Mouse (Mus musculus): ENCODE measurements around the gene Vmn2r50. TPM values are rescaled to one million over a fixed set of nuclear protein-coding genes. Genes with fewer than 3 reads are reported as not detected.
"Not testable (repeated sequence)": the region's sequence is repeated elsewhere in the genome, so short reads cannot be mapped to it uniquely, and the experiment has no call there.

The Vmn2r50 gene
- polyA plus RNA-seq (2015; fragmentation: Nextera tagmentation; extraction: Ambion mirVana), result not detected in 2 replicates

DNA sequence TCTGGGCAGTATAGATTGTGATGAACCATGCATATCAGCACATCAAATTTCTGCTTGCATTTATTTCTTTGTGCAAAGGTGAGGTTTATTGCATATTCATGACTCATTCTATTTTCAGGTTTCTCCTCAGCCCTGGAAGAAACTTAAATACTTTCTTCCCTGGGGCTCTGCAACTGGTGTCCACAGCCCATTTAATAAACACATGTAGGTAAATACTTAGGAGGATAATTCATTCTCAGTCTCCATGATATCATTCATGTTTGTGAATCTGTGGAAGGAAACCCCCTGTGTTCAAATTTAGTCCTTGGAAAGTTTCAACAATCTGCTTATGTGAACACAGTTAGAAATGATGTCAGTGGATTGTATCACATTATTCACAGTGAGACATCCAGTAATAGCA, at the start of gene Vmn2r50:
Gene Vmn2r50 (minus strand): TSS at position 101 of the 400 bp plus-strand sequence.
- not testable (repeated sequence) for H3K27me3 ChIP-seq; H3K4me3 ChIP-seq; H3K36me3 ChIP-seq; H3K9ac ChIP-seq; ATAC-seq (ENCODE audit: low FRiP score, low read depth); H3K4me1 ChIP-seq (replicated peaks); H3K27ac ChIP-seq (replicated peaks); H3K4me2 ChIP-seq; H3K9me3 ChIP-seq

DNA sequence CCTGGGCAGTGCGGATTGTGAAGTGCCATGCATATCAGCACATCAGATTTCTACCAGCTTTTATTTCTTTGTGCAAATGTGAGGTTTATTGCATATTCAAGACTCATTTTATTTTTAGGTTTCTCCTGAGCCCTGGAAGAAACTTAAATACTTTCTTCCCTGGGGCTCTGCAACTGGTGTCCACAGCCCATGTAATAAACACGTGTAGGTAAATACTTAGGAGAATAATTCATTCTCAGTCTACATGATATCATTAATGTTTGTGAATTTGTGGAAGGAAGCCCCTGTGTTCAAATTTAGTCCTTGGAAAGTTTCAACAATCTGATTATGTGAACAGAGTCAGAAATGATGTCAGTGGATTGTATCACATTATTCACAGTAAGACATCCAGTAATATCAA, 60.9 kb downstream of the Vmn2r50 start, which contains the start of gene Vmn2r49:
Gene Vmn2r49 (minus strand): TSS at position 101 of the 400 bp plus-strand sequence.
- H3K27me3 ChIP-seq; H3K27ac ChIP-seq (replicated peaks); H3K4me3 ChIP-seq; H3K9me3 ChIP-seq; H3K4me1 ChIP-seq (replicated peaks); H3K36me3 ChIP-seq; ATAC-seq (ENCODE audit: low FRiP score, low read depth); H3K9ac ChIP-seq; H3K4me2 ChIP-seq: not testable (repeated sequence)
- WGBS, result 22% methylated on average over 1 of the region's 2 CpGs

Other genes starting within 250 kb of the Vmn2r50 start
- gene Vmn2r47, start 212.0 kb downstream of the Vmn2r50 start, polyA plus RNA-seq (2015; fragmentation: Nextera tagmentation; extraction: Ambion mirVana), result not detected in 2 replicates
- gene Vmn2r48, start 99.7 kb downstream of the Vmn2r50 start, polyA plus RNA-seq (2015; fragmentation: Nextera tagmentation; extraction: Ambion mirVana), result not detected in 2 replicates
- gene Vmn2r49, start 61.0 kb downstream of the Vmn2r50 start, polyA plus RNA-seq (2015; fragmentation: Nextera tagmentation; extraction: Ambion mirVana), result not detected in 2 replicates
- gene Vmn2r51, start 52.4 kb upstream of the Vmn2r50 start, polyA plus RNA-seq (2015; fragmentation: Nextera tagmentation; extraction: Ambion mirVana), result not detected in 2 replicates
- not detected in 2 replicates for gene Vmn2r52, start 123.3 kb upstream of the Vmn2r50 start, polyA plus RNA-seq (2015; fragmentation: Nextera tagmentation; extraction: Ambion mirVana)
- not detected in 2 replicates for gene Vmn1r66, start 224.7 kb upstream of the Vmn2r50 start, polyA plus RNA-seq (2015; fragmentation: Nextera tagmentation; extraction: Ambion mirVana)

Measured in hindbrain, embryonic 15.5 days (tissue).